Mouse (Mus musculus): Measurements from ENCODE around the gene Il33.

DNA sequence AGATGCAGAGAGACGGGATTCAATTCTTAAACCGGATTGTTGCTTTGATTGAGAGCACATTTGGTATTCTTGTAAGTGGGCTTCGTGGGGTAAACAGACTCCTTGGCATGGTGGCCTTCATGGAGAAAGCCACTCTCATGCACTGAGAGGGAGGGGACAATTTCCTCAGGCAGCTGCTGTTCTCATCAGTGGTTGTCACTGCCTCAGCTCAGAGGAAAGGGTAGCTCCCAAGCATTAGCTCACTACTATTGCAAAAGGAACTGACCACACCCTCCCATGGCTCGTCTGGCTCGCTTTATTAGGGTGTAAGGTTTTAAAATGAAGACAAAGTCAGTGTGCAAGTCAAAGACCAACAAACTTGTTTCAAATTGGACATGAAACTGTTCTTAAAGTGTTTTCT, 48.5 kb downstream of the Il33 start:
- no peak for TF ChIP-seq CTCF (conservative IDR thresholded peaks at IDR 0.05; ENCODE audit: low read length)
- TF ChIP-seq POU5F1 (IDR thresholded peaks at IDR 0.05; ENCODE audit: borderline replicate concordance, low read length) = no peak
- TF ChIP-seq NANOG (IDR thresholded peaks at IDR 0.05; ENCODE audit: borderline replicate concordance, low read length) = no peak

All from E14TG2a.4 (cell line).